Mouse (Mus musculus) layer of hippocampus, postnatal 14 days (tissue): ENCODE results near the gene Obsl1. TPM values are rescaled to one million over a fixed set of nuclear protein-coding genes. Genes with fewer than 3 reads are reported as not detected.
A peak's percentile ranks its signal among the peaks of the same experiment; 100 is the strongest.

Experiments used
- DNase-seq, 2 experiments: peaks; one replicate each; pipeline ENCODE4 v3.0.0; 2021 to 2022; ENCODE audit warnings: low spot score in 2 of 2, mixed read lengths in 1 of 2
- total RNA-seq, 2 experiments: library from RNA; stranded (reverse); gene quantifications; 2 replicates each; pipeline ENCODE4 v1.2.3; 2021

Obsl1 gene
- total RNA-seq, 2 experiments from 2014 or later = 25.2 to 27.0 TPM

DNA sequence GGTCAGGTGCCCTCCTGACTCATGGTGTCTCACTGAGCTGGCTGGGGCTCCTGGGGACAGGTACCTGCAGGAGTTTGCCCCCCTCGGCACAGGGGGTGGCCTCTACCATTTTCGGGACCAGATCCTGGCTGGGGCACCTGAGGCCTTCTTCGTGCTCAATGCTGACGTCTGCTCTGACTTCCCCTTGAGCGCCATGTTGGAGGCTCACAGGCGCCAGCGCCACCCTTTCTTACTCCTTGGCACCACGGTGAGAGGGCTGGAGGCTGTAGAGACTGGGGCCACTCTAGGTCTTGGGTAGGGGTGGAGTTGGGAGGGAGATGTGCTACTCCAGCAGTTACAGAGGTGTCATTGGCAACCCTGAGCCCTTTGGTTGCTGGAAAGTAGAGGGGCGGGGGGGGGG lies 67.5 kb downstream of the Obsl1 start:
- no peak for DNase-seq

DNA sequence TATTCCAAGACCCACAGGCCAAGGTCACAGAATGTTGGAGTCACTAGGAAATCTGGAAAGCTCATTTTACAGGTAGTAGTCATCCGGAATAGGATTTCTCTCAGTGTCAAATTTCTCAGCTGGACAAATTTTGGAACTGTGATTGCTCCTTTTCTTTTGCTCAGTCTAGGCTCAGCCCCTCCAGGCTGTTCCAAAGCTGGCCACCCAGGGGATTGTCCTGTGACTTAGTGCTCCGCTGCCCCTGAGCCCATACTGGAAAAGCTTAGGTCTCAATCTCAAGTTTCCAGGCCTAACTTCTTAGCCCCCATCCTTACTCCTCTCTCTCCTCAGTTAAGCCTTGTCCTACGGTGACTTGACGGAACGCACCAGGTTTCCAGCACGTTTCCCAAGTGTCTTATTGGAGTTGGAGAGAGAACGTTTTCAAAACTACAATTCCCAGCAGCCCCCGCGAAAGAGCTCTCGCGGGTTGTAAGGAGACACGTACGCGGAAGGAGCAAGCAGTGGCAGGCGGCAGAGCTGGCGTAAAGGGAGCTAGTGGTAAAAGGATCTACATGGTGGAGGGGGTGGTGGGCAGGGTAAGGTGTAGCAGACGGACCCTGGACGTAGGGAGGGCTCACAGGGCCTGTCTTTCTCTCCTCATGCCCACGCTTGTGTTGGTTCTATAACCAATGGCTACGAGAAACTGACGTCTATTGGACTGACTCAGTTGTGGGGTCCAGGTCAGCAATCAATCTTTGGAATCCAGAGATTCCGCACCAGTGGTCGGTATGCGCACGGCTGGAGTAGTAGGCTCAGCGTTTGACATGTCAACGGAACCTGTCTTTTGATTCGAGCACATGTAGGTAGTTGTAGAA lies 70.5 kb downstream of the Obsl1 start, which contains the start of gene Gmppa:
Gene Gmppa, plus strand, starts transcription at position 456 of the 854 bp plus-strand sequence.
- DNase-seq = peak; percentile 74 to 85

Other genes starting within 250 kb of the Obsl1 start
- 100 to 1,000 TPM; 326 to 350 TPM for gene Ptprn, start 241.9 kb downstream of the Obsl1 start, total RNA-seq
- gene Resp18, start 228.0 kb downstream of the Obsl1 start, total RNA-seq = 10 to 100 TPM; 68.2 to 98.9 TPM
- gene Dnpep, start 188.5 kb downstream of the Obsl1 start, total RNA-seq = 10 to 100 TPM; 50.4 to 55.2 TPM
- 1 to 10 TPM; 1.6 to 1.8 TPM for gene Des, start 146.1 kb downstream of the Obsl1 start, total RNA-seq
- gene Speg, start 131.2 kb downstream of the Obsl1 start, total RNA-seq = 100 to 1,000 TPM; 184 TPM
- gene Gmppa, start 70.5 kb downstream of the Obsl1 start, total RNA-seq = 10 to 100 TPM; 56.0 to 62.2 TPM
- 10 to 100 TPM; 14.3 to 14.7 TPM for gene Asic4, start 56.0 kb downstream of the Obsl1 start, total RNA-seq
- gene Chpf, start 27.1 kb downstream of the Obsl1 start, total RNA-seq = 10 to 100 TPM; 71.2 to 78.5 TPM
- 10 to 100 TPM; 53.3 to 62.5 TPM for gene Tmem198, start 26.9 kb downstream of the Obsl1 start, total RNA-seq
- gene Inha, start 625 bp upstream of the Obsl1 start, total RNA-seq = 10 to 100 TPM; 20.3 to 22.6 TPM
- 10 to 100 TPM; 23.6 to 30.8 TPM for gene Stk11ip, start 15.1 kb upstream of the Obsl1 start, total RNA-seq
- gene Slc4a3, start 39.8 kb upstream of the Obsl1 start, total RNA-seq = 100 to 1,000 TPM; 120 to 141 TPM